Mouse (Mus musculus) C2C12 (cell line): ENCODE measurements around the gene Ica1.

Experiments used
- CEBPB ChIP-seq: IDR thresholded peaks from one replicate; pipeline ENCODE4 v1.6.1; 2011; ENCODE audit warnings: low read depth, mild to moderate bottlenecking, control low read depth, moderate library complexity
- CTCF ChIP-seq: IDR thresholded peaks from one replicate; pipeline ENCODE4 v1.5.1; 2011; ENCODE audit not compliant: control insufficient read depth, insufficient read depth, insufficient read length
- FOSL1 ChIP-seq: IDR thresholded peaks from one replicate; pipeline ENCODE4 v1.8.0; 2011; ENCODE audit warnings: mild to moderate bottlenecking, low read length; ENCODE audit not compliant: poor library complexity, insufficient read depth, severe bottlenecking
- MAX ChIP-seq: IDR thresholded peaks from one replicate; pipeline ENCODE4 v1.6.1; 2011; ENCODE audit warnings: mild to moderate bottlenecking, control low read depth
- USF1 ChIP-seq: IDR thresholded peaks from one replicate; pipeline ENCODE4 v1.6.1; 2011; ENCODE audit warnings: low read depth, mild to moderate bottlenecking, control low read depth, moderate library complexity

GRCm38 (mm10) chr6:8711246-8711645, 67.0 kb downstream of the Ica1 start:
- TF ChIP-seq CEBPB = peak; percentile 36
- TF ChIP-seq MAX = no peak
- no peak for TF ChIP-seq FOSL1
- TF ChIP-seq USF1 = no peak
- no peak for TF ChIP-seq CTCF
